ENCODE assay signal across 9 mouse cellular contexts in genomic region chr11:117332242-117333149, GRCm38 (mm10).
DNase-seq lines count a peak whose midpoint lies in the region; ATAC-seq lines count a peak whose summit lies in the region.
"Had no signal": no experiment of that assay in that cellular context is flagged by ENCODE, and none has a peak within 500 bp of the region (broad histone marks: within the 10 kb centered on the region; RNA-seq: fewer than 3 reads in every experiment).

No protein-coding gene starts in this region.

- peak overlapping the region; percentile 98 for H3K27ac ChIP-seq in forebrain, embryonic 11.5 days (ENCODE audit: low read depth, low read length)
- H3K27ac ChIP-seq in hindbrain, embryonic 15.5 days (replicated peaks) = peak overlapping the region; percentile 94
- H3K27ac ChIP-seq in limb, embryonic 11.5 days (replicated peaks; ENCODE audit: low read depth, low read length) = peak overlapping the region; percentile 94

- H3K27me3 ChIP-seq in erythroblast, embryonic 14.5 days (ENCODE audit: control insufficient read depth) = peaks cover 22% of the 10 kb centered on the region
- H3K27me3 ChIP-seq in forebrain, embryonic 11.5 days (ENCODE audit: control insufficient read depth, insufficient read depth, low read length) = no peaks in the 10 kb centered on the region
- H3K27me3 ChIP-seq in hindbrain, embryonic 15.5 days = no peaks in the 10 kb centered on the region
- H3K27me3 ChIP-seq in limb, embryonic 11.5 days (ENCODE audit: control insufficient read depth, insufficient read depth, low read length) = no peaks in the 10 kb centered on the region
- H3K27me3 ChIP-seq: Patski had no signal

- peaks cover 64% of the 10 kb centered on the region for H3K4me1 ChIP-seq in erythroblast, embryonic 14.5 days (ENCODE audit: control insufficient read depth)
- peaks cover 34% of the 10 kb centered on the region for H3K4me1 ChIP-seq in forebrain, embryonic 11.5 days (replicated peaks; ENCODE audit: control insufficient read depth, insufficient read depth, low read length)
- H3K4me1 ChIP-seq in hindbrain, embryonic 15.5 days (replicated peaks) = peaks cover 54% of the 10 kb centered on the region
- peaks cover 45% of the 10 kb centered on the region for H3K4me1 ChIP-seq in limb, embryonic 11.5 days (ENCODE audit: control insufficient read depth, insufficient read depth, low read length)

- no peaks in the 10 kb centered on the region for H3K36me3 ChIP-seq in erythroblast, embryonic 14.5 days (ENCODE audit: control insufficient read depth)
- no peaks in the 10 kb centered on the region for H3K36me3 ChIP-seq in forebrain, embryonic 11.5 days (ENCODE audit: control insufficient read depth, insufficient read depth, low read length)
- no peaks in the 10 kb centered on the region for H3K36me3 ChIP-seq in hindbrain, embryonic 15.5 days
- no peaks in the 10 kb centered on the region for H3K36me3 ChIP-seq in limb, embryonic 11.5 days (ENCODE audit: control insufficient read depth, insufficient read depth, low read length)

- peak; percentile 95 for DNase-seq in forebrain, embryonic 11.5 days (ENCODE audit: low spot score)
- DNase-seq in limb, embryonic 11.5 days (ENCODE audit: low spot score) = peak; percentile 91
- peak; percentile 92 for DNase-seq in mesoderm, embryonic 11.5 days (ENCODE audit: low read depth, low spot score)
- DNase-seq in spleen, postnatal 36 days (ENCODE audit: low spot score in 2 of 2) = peak; percentile 69 to 73

- peak overlapping the region; percentile 95 for H3K9ac ChIP-seq in forebrain, embryonic 11.5 days (ENCODE audit: low read length)
- H3K9ac ChIP-seq in hindbrain, embryonic 15.5 days = peak overlapping the region; percentile 73
- peak overlapping the region; percentile 93 for H3K9ac ChIP-seq in limb, embryonic 11.5 days (ENCODE audit: low read length)

- no peak for ATAC-seq in erythroblast, adult 5-6 weeks (replicated peaks; ENCODE audit: low FRiP score, poor library complexity, severe bottlenecking)
- peak; percentile 13 for ATAC-seq in activated CD4-positive, CD25-positive, alpha-beta regulatory T cell, adult 4 months
- ATAC-seq in forebrain, embryonic 11.5 days (replicated peaks; ENCODE audit: low FRiP score) = peak; percentile 92
- peak; percentile 90 for ATAC-seq in hindbrain, embryonic 15.5 days (ENCODE audit: low FRiP score, low read depth)
- peak; percentile 76 for ATAC-seq in limb, embryonic 11.5 days (ENCODE audit: insufficient number of reproducible peaks, low FRiP score, low TSS enrichment, low read depth)

- no peaks in the 10 kb centered on the region for H3K9me3 ChIP-seq in erythroblast, embryonic 14.5 days (ENCODE audit: control insufficient read depth, low read length)
- no peaks in the 10 kb centered on the region for H3K9me3 ChIP-seq in forebrain, embryonic 11.5 days (ENCODE audit: control insufficient read depth, low read length)
- H3K9me3 ChIP-seq in hindbrain, embryonic 15.5 days = no peaks in the 10 kb centered on the region
- H3K9me3 ChIP-seq in limb, embryonic 11.5 days (ENCODE audit: control insufficient read depth, low read length) = no peaks in the 10 kb centered on the region

- H3K4me2 ChIP-seq in forebrain, embryonic 11.5 days (ENCODE audit: low read depth, low read length, severe bottlenecking) = peak overlapping the region; percentile 78
- peak overlapping the region; percentile 67 for H3K4me2 ChIP-seq in hindbrain, embryonic 15.5 days
- H3K4me2 ChIP-seq in limb, embryonic 11.5 days (ENCODE audit: low read depth, severe bottlenecking) = peak overlapping the region; percentile 70

- H3K4me3 ChIP-seq in erythroblast, embryonic 14.5 days (replicated peaks) = peak overlapping the region; percentile 56
- peak overlapping the region; percentile 63 for H3K4me3 ChIP-seq in forebrain, embryonic 11.5 days (ENCODE audit: low read depth, low read length)
- H3K4me3 ChIP-seq in hindbrain, embryonic 15.5 days = peak overlapping the region; percentile 60
- peak overlapping the region; percentile 71 for H3K4me3 ChIP-seq in limb, embryonic 11.5 days (ENCODE audit: low read depth, low read length)

- WGBS in forebrain, embryonic 11.5 days = under 1% methylated on average over 37 of the region's 37 CpGs
- 0% methylated on average over 37 of the region's 37 CpGs for WGBS in hindbrain, embryonic 15.5 days
- under 1% methylated on average over 37 of the region's 37 CpGs for WGBS in limb, embryonic 11.5 days
